Mouse (Mus musculus) G1E (cell line): ENCODE measurements around the gene Slc9a3r2. TPM values are rescaled to one million over a fixed set of nuclear protein-coding genes. Genes with fewer than 3 reads are reported as not detected.

Experiments used
- ATAC-seq: 2 replicates; pipeline ENCODE4 v1.8.0; 2016; ENCODE audit warnings: mild to moderate bottlenecking; ENCODE audit not compliant: insufficient number of reproducible peaks, poor library complexity, low FRiP score, severe bottlenecking; ENCODE audit errors: extremely low read depth
- DNase-seq: peaks from one replicate; pipeline ENCODE4 v3.0.0; 2012; ENCODE audit warnings: low spot score
- H3K27me3 ChIP-seq: 2 replicates; pipeline ENCODE4 v1.6.1; 2012; ENCODE audit warnings: mild to moderate bottlenecking, low read length, inconsistent platforms; ENCODE audit not compliant: insufficient read depth
- H3K36me3 ChIP-seq: replicated peaks from 2 replicates; pipeline ENCODE3; 2012; ENCODE audit warnings: mild to moderate bottlenecking, inconsistent platforms
- H3K4me1 ChIP-seq: 2 replicates; pipeline ENCODE4 v1.6.1; 2012; ENCODE audit warnings: low read depth, low read length, inconsistent platforms, mixed read lengths; ENCODE audit not compliant: insufficient read depth
- H3K4me3 ChIP-seq: 2 replicates; pipeline ENCODE4 v1.5.1; 2012; ENCODE audit warnings: low read depth, mild to moderate bottlenecking, inconsistent platforms, low read length, moderate library complexity, mixed read lengths
- H3K9me3 ChIP-seq: replicated peaks from 2 replicates; pipeline ENCODE4 v1.6.1; 2012; ENCODE audit warnings: inconsistent platforms
- CTCF ChIP-seq: IDR thresholded peaks from 2 replicates; pipeline ENCODE4 v1.5.1; 2012; ENCODE audit warnings: low read depth, low read length, inconsistent platforms, mixed read lengths
- GATA1 ChIP-seq: IDR thresholded peaks from 2 replicates; pipeline ENCODE4 v1.6.1; 2012; ENCODE audit warnings: borderline replicate concordance, low read length, inconsistent platforms, mixed read lengths
- GATA2 ChIP-seq: IDR thresholded peaks from 2 replicates; pipeline ENCODE4 v1.6.1; 2012; ENCODE audit warnings: low read depth, low read length, inconsistent platforms, borderline replicate concordance
- POLR2AphosphoS5 ChIP-seq: IDR thresholded peaks from 2 replicates; pipeline ENCODE4 v1.6.1; 2012; ENCODE audit warnings: low read depth, low read length, inconsistent platforms; ENCODE audit not compliant: insufficient replicate concordance
- TAL1 ChIP-seq: conservative IDR thresholded peaks from 2 replicates; pipeline ENCODE4 v1.6.1; 2012; ENCODE audit warnings: low read depth, low read length, inconsistent platforms, mixed read lengths
- polyA plus RNA-seq: library from polyadenylated mRNA; stranded (reverse); fragments of >175 nt; gene quantifications from 2 replicates; pipeline ENCODE4 v1.2.3, GENCODE M21; 2012
- total RNA-seq, 2 experiments: library from RNA; stranded (forward) in 1 of 2; stranded (reverse) in 1 of 2; fragments of 200-1000 nt in 1 of 2; fragments of >200 nt in 1 of 2; fragmentation: Nextera tagmentation in 1 of 2; gene quantifications; 2 replicates each; pipeline ENCODE4 v1.2.3; 2014 to 2017

Slc9a3r2 gene
- total RNA-seq (2014; fragmentation: Nextera tagmentation): not detected in 2 replicates
- total RNA-seq (2017): 0.16 TPM in 1 of 2 replicates, not detected in the other
- polyA plus RNA-seq: 0.03 and 0.07 TPM in 2 replicates

- no peak for ATAC-seq
- Histone ChIP-seq H3K27me3 (peaks cover 80% of the 10 kb centered on the region), H3K4me1 (peaks cover 10% of the 10 kb centered on the region), H3K4me3 (peak within 1 kb of the TSS; percentile 63; the same call in 1 of the 2 replicates), H3K36me3 (no peaks in the 10 kb centered on the region), H3K9me3 (no peaks in the 10 kb centered on the region)
- DNase-seq: no peak
- TF ChIP-seq CTCF (no peak), TAL1 (no peak), GATA1 (no peak), POLR2AphosphoS5 (no peak), GATA2 (no peak)
Measured at GRCm38 (mm10) chr17:24650070-24650616, at the start of gene Slc9a3r2. Gene Slc9a3r2, minus strand, starts transcription at chr17:24650327.

- Histone ChIP-seq H3K27me3 (no peaks in the 10 kb centered on the region; the same call in 1 of the 2 replicates), H3K9me3 (no peaks in the 10 kb centered on the region), H3K4me1 (peaks cover 36% of the 10 kb centered on the region), H3K36me3 (peaks cover 66% of the 10 kb centered on the region), H3K4me3 (no peak overlapping the region)
- DNase-seq (no peak), ATAC-seq (no peak)
- TF ChIP-seq GATA2 (no peak), CTCF (no peak), POLR2AphosphoS5 (no peak), GATA1 (no peak), TAL1 (no peak)
Measured at GRCm38 (mm10) chr17:24699473-24699872, 49.3 kb upstream of the Slc9a3r2 start.

- H3K9me3 ChIP-seq: no peaks in the 10 kb centered on the region
- ATAC-seq: no peak
- no peak overlapping the region for H3K4me3 ChIP-seq
- TF ChIP-seq POLR2AphosphoS5 (no peak), TAL1 (no peak), GATA2 (no peak), GATA1 (no peak), CTCF (no peak)
- H3K4me1 ChIP-seq: peaks cover 36% of the 10 kb centered on the region
- H3K36me3 ChIP-seq: peaks cover 64% of the 10 kb centered on the region
- H3K27me3 ChIP-seq: no peaks in the 10 kb centered on the region; the same call in 1 of the 2 replicates
- DNase-seq: no peak
Measured at GRCm38 (mm10) chr17:24698715-24699114, 48.6 kb upstream of the Slc9a3r2 start.

GRCm38 (mm10) chr17:24697985-24698384, 47.9 kb upstream of the Slc9a3r2 start:
- ATAC-seq (no peak), DNase-seq (no peak)
- no peaks in the 10 kb centered on the region; the same call in 1 of the 2 replicates for H3K27me3 ChIP-seq
- no peak for TF ChIP-seq GATA2
- no peak for TF ChIP-seq TAL1
- TF ChIP-seq GATA1: no peak
- no peak for TF ChIP-seq CTCF
- TF ChIP-seq POLR2AphosphoS5: no peak
- H3K36me3 ChIP-seq: peaks cover 62% of the 10 kb centered on the region
- no peak overlapping the region for H3K4me3 ChIP-seq
- H3K9me3 ChIP-seq: no peaks in the 10 kb centered on the region
- peaks cover 39% of the 10 kb centered on the region for H3K4me1 ChIP-seq

- H3K36me3 ChIP-seq: peaks cover 56% of the 10 kb centered on the region
- H3K4me3 ChIP-seq: peak within 1 kb of the TSS; percentile 79
- ATAC-seq (peak; percentile 38), DNase-seq (peak; percentile 94)
- TF ChIP-seq GATA2 (no peak), TAL1 (no peak), CTCF (no peak)
- H3K27me3 ChIP-seq: no peaks in the 10 kb centered on the region; the same call in 1 of the 2 replicates
- H3K9me3 ChIP-seq: no peaks in the 10 kb centered on the region
- peaks cover 49% of the 10 kb centered on the region for H3K4me1 ChIP-seq
Measured at GRCm38 (mm10) chr17:24696011-24696697, 46.0 kb upstream of the Slc9a3r2 start, which contains the start of the genes Gfer and Noxo1. Gene Gfer, minus strand, starts transcription at chr17:24696156. Gene Noxo1, plus strand, starts transcription at chr17:24696234.

- no peaks in the 10 kb centered on the region for H3K9me3 ChIP-seq
- no peak for TF ChIP-seq GATA1
- TF ChIP-seq GATA2: no peak
- no peak for TF ChIP-seq CTCF
- no peak for TF ChIP-seq TAL1
- no peak for TF ChIP-seq POLR2AphosphoS5
- DNase-seq (no peak), ATAC-seq (no peak)
- peaks cover 2% of the 10 kb centered on the region; the same call in 1 of the 2 replicates for H3K27me3 ChIP-seq
- peak overlapping the region; percentile 79 for H3K4me3 ChIP-seq
- H3K4me1 ChIP-seq: peaks cover 49% of the 10 kb centered on the region
- peaks cover 49% of the 10 kb centered on the region for H3K36me3 ChIP-seq
Measured at GRCm38 (mm10) chr17:24695326-24696010, 45.3 kb upstream of the Slc9a3r2 start.
